17 mouse cellular contexts compared by ENCODE assay signal in the genomic region with DNA sequence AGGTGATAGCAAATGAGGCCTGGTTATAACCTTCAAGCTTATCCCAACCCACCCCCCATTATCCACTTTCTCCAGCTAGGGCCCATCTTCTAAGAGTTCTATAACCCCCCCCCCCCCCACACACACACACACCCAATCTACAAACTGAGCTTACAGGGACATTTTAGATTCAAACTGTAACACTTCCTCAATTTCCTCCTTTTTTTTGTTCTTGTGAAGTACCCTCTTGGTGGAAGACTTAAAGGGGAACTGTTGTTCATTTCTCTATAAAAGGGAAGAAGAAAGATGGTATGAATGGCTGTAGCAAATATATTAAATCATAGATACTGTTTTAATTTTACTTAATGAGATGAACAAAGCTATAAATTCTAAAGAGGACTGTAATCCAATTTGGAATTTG. TPM values are rescaled to one million over a fixed set of nuclear protein-coding genes. Genes with fewer than 3 reads are reported as not detected.
"Had no signal": no experiment of that assay in that cellular context is flagged by ENCODE, and none has a peak within 500 bp of the region (broad histone marks: within the 10 kb centered on the region; RNA-seq: fewer than 3 reads in every experiment).

No protein-coding gene starts in this region.

- DNase-seq: lung, adult 18-20 months; lung, embryonic 14.5 days; lung, postnatal 10 days; lung, postnatal 4 days; right cerebral cortex, postnatal 14 days; thymus, adult 2 months; thymus, postnatal 25 days; thymus, postnatal 4 days had no signal

- H3K27ac ChIP-seq: midbrain, embryonic 13.5 days; midbrain, embryonic 15.5 days; neural tube, embryonic 12.5 days; stomach, embryonic 15.5 days; stomach, postnatal 0 days had no signal

- H3K4me3 ChIP-seq: megakaryocyte, embryonic 14.5 days; midbrain, embryonic 13.5 days; midbrain, embryonic 15.5 days; myocyte; neural tube, embryonic 12.5 days; stomach, embryonic 15.5 days had no signal

- ATAC-seq: midbrain, embryonic 13.5 days; midbrain, embryonic 15.5 days had no signal

RNA-seq across cellular contexts. Expression of gene G6pc2, which starts 21.2 kb away (rescaled TPM):
- total RNA-seq: midbrain, postnatal 0 days; neutrophil, adult 5-6 weeks had no signal
